Mouse (Mus musculus): ENCODE results near the gene Unc79. TPM values are rescaled to one million over a fixed set of nuclear protein-coding genes. Genes with fewer than 3 reads are reported as not detected.

Unc79 gene
- polyA plus RNA-seq, 1 experiment from 2014 or later = 0.27 TPM

- peak overlapping the region; percentile 56 for H3K4me3 ChIP-seq (ENCODE audit: low read length)
- H3K36me3 ChIP-seq (ENCODE audit: control insufficient read depth, insufficient read depth, low read length) = no peaks in the 10 kb centered on the region
- peaks cover 11% of the 10 kb centered on the region for H3K27me3 ChIP-seq (replicated peaks; ENCODE audit: control insufficient read depth, insufficient read depth, low read length)
- no peak overlapping the region for H3K27ac ChIP-seq (ENCODE audit: low read length)
- under 1% methylated on average over 42 of the region's 42 CpGs for WGBS
- ATAC-seq = peak; percentile 86
- peaks cover 11% of the 10 kb centered on the region for H3K4me1 ChIP-seq (ENCODE audit: control insufficient read depth, insufficient read depth, low read length)
- H3K4me2 ChIP-seq (ENCODE audit: low read depth, low read length) = peak overlapping the region; percentile 91
- H3K9ac ChIP-seq (ENCODE audit: low read depth, low read length) = peak overlapping the region; percentile 43; the same call in 1 of the 2 replicates
- no peaks in the 10 kb centered on the region for H3K9me3 ChIP-seq (ENCODE audit: control insufficient read depth, low read length)
Measured at GRCm38 (mm10) chr12:102949395-102950208, 943 bp downstream of the Unc79 start.

- Histone ChIP-seq H3K27me3 (replicated peaks; ENCODE audit: control insufficient read depth, insufficient read depth, low read length) (no peaks in the 10 kb centered on the region), H3K4me3 (ENCODE audit: low read length) (no peak overlapping the region), H3K9ac (ENCODE audit: low read depth, low read length) (no peak overlapping the region), H3K9me3 (ENCODE audit: control insufficient read depth, low read length) (no peaks in the 10 kb centered on the region), H3K36me3 (ENCODE audit: control insufficient read depth, insufficient read depth, low read length) (no peaks in the 10 kb centered on the region), H3K27ac (ENCODE audit: low read length) (no peak overlapping the region), H3K4me2 (ENCODE audit: low read depth, low read length) (no peak overlapping the region), H3K4me1 (ENCODE audit: control insufficient read depth, insufficient read depth, low read length) (no peaks in the 10 kb centered on the region)
- 84% methylated on average over 7 of the region's 7 CpGs for WGBS
- no peak for ATAC-seq
Measured at GRCm38 (mm10) chr12:102960051-102960775, 11.6 kb downstream of the Unc79 start.

- H3K9me3 ChIP-seq (ENCODE audit: control insufficient read depth, low read length) = no peaks in the 10 kb centered on the region
- WGBS = 52% methylated on average over 3 of the region's 3 CpGs
- no peak for ATAC-seq
Measured at GRCm38 (mm10) chr12:102961066-102961465, 12.4 kb downstream of the Unc79 start.

GRCm38 (mm10) chr12:102964486-102964885 is 15.8 kb downstream of the Unc79 start:
- Histone ChIP-seq H3K4me2 (ENCODE audit: low read depth, low read length) (no peak overlapping the region), H3K9me3 (ENCODE audit: control insufficient read depth, low read length) (no peaks in the 10 kb centered on the region), H3K27me3 (replicated peaks; ENCODE audit: control insufficient read depth, insufficient read depth, low read length) (no peaks in the 10 kb centered on the region), H3K9ac (ENCODE audit: low read depth, low read length) (no peak overlapping the region), H3K4me1 (ENCODE audit: control insufficient read depth, insufficient read depth, low read length) (no peaks in the 10 kb centered on the region), H3K4me3 (ENCODE audit: low read length) (no peak overlapping the region), H3K27ac (ENCODE audit: low read length) (no peak overlapping the region), H3K36me3 (ENCODE audit: control insufficient read depth, insufficient read depth, low read length) (no peaks in the 10 kb centered on the region)
- 65% methylated on average over 3 of the region's 3 CpGs for WGBS
- no peak for ATAC-seq

More at GRCm38 (mm10) chr12:102961066-102961465, 12.4 kb downstream of the Unc79 start:
- Histone ChIP-seq H3K27ac (ENCODE audit: low read length) (no peak overlapping the region), H3K9ac (ENCODE audit: low read depth, low read length) (no peak overlapping the region), H3K4me2 (ENCODE audit: low read depth, low read length) (no peak overlapping the region), H3K27me3 (replicated peaks; ENCODE audit: control insufficient read depth, insufficient read depth, low read length) (no peaks in the 10 kb centered on the region), H3K36me3 (ENCODE audit: control insufficient read depth, insufficient read depth, low read length) (no peaks in the 10 kb centered on the region), H3K4me1 (ENCODE audit: control insufficient read depth, insufficient read depth, low read length) (no peaks in the 10 kb centered on the region), H3K4me3 (ENCODE audit: low read length) (no peak overlapping the region)

GRCm38 (mm10) chr12:102980584-102980983 is 31.9 kb downstream of the Unc79 start:
- no peaks in the 10 kb centered on the region for H3K36me3 ChIP-seq (ENCODE audit: control insufficient read depth, insufficient read depth, low read length)
- no peak overlapping the region for H3K4me2 ChIP-seq (ENCODE audit: low read depth, low read length)
- peak; percentile 98 for ATAC-seq
- no peaks in the 10 kb centered on the region for H3K4me1 ChIP-seq (ENCODE audit: control insufficient read depth, insufficient read depth, low read length)
- H3K27me3 ChIP-seq (replicated peaks; ENCODE audit: control insufficient read depth, insufficient read depth, low read length) = no peaks in the 10 kb centered on the region
- WGBS = 39% methylated on average over 4 of the region's 4 CpGs
- H3K9ac ChIP-seq (ENCODE audit: low read depth, low read length) = no peak overlapping the region
- H3K4me3 ChIP-seq (ENCODE audit: low read length) = no peak overlapping the region
- H3K9me3 ChIP-seq (ENCODE audit: control insufficient read depth, low read length) = no peaks in the 10 kb centered on the region
- no peak overlapping the region for H3K27ac ChIP-seq (ENCODE audit: low read length)

GRCm38 (mm10) chr12:102981543-102981942 is 32.9 kb downstream of the Unc79 start:
- no peak overlapping the region for H3K4me3 ChIP-seq (ENCODE audit: low read length)
- no peak overlapping the region for H3K9ac ChIP-seq (ENCODE audit: low read depth, low read length)
- no peak overlapping the region for H3K4me2 ChIP-seq (ENCODE audit: low read depth, low read length)
- no peak overlapping the region for H3K27ac ChIP-seq (ENCODE audit: low read length)
- 88% methylated on average over 3 of the region's 3 CpGs for WGBS
- H3K27me3 ChIP-seq (replicated peaks; ENCODE audit: control insufficient read depth, insufficient read depth, low read length) = no peaks in the 10 kb centered on the region
- ATAC-seq = no peak
- no peaks in the 10 kb centered on the region for H3K4me1 ChIP-seq (ENCODE audit: control insufficient read depth, insufficient read depth, low read length)
- H3K36me3 ChIP-seq (ENCODE audit: control insufficient read depth, insufficient read depth, low read length) = no peaks in the 10 kb centered on the region
- H3K9me3 ChIP-seq (ENCODE audit: control insufficient read depth, low read length) = no peaks in the 10 kb centered on the region

GRCm38 (mm10) chr12:102985401-102985800 is 36.7 kb downstream of the Unc79 start:
- H3K27me3 ChIP-seq (replicated peaks; ENCODE audit: control insufficient read depth, insufficient read depth, low read length) = no peaks in the 10 kb centered on the region
- no peak overlapping the region for H3K4me3 ChIP-seq (ENCODE audit: low read length)
- ATAC-seq = no peak
- H3K9ac ChIP-seq (ENCODE audit: low read depth, low read length) = no peak overlapping the region
- H3K36me3 ChIP-seq (ENCODE audit: control insufficient read depth, insufficient read depth, low read length) = no peaks in the 10 kb centered on the region
- no peak overlapping the region for H3K4me2 ChIP-seq (ENCODE audit: low read depth, low read length)
- H3K4me1 ChIP-seq (ENCODE audit: control insufficient read depth, insufficient read depth, low read length) = no peaks in the 10 kb centered on the region
- no peaks in the 10 kb centered on the region for H3K9me3 ChIP-seq (ENCODE audit: control insufficient read depth, low read length)
- no peak overlapping the region for H3K27ac ChIP-seq (ENCODE audit: low read length)

GRCm38 (mm10) chr12:102987736-102988135 is 39.1 kb downstream of the Unc79 start:
- Histone ChIP-seq H3K4me1 (ENCODE audit: control insufficient read depth, insufficient read depth, low read length) (no peaks in the 10 kb centered on the region), H3K9ac (ENCODE audit: low read depth, low read length) (no peak overlapping the region), H3K4me3 (ENCODE audit: low read length) (no peak overlapping the region), H3K27me3 (replicated peaks; ENCODE audit: control insufficient read depth, insufficient read depth, low read length) (no peaks in the 10 kb centered on the region), H3K36me3 (ENCODE audit: control insufficient read depth, insufficient read depth, low read length) (no peaks in the 10 kb centered on the region), H3K4me2 (ENCODE audit: low read depth, low read length) (no peak overlapping the region), H3K9me3 (ENCODE audit: control insufficient read depth, low read length) (no peaks in the 10 kb centered on the region), H3K27ac (ENCODE audit: low read length) (no peak overlapping the region)
- ATAC-seq = no peak
- 71% methylated on average over 6 of the region's 6 CpGs for WGBS

GRCm38 (mm10) chr12:103008491-103008890 is 59.8 kb downstream of the Unc79 start:
- H3K27ac ChIP-seq (ENCODE audit: low read length) = no peak overlapping the region
- ATAC-seq = no peak
- H3K9ac ChIP-seq (ENCODE audit: low read depth, low read length) = no peak overlapping the region
- no peak overlapping the region for H3K4me2 ChIP-seq (ENCODE audit: low read depth, low read length)
- WGBS = 49% methylated on average over 4 of the region's 4 CpGs
- H3K27me3 ChIP-seq (replicated peaks; ENCODE audit: control insufficient read depth, insufficient read depth, low read length) = no peaks in the 10 kb centered on the region
- H3K4me3 ChIP-seq (ENCODE audit: low read length) = no peak overlapping the region
- no peaks in the 10 kb centered on the region for H3K36me3 ChIP-seq (ENCODE audit: control insufficient read depth, insufficient read depth, low read length)
- no peaks in the 10 kb centered on the region for H3K9me3 ChIP-seq (ENCODE audit: control insufficient read depth, low read length)
- no peaks in the 10 kb centered on the region for H3K4me1 ChIP-seq (ENCODE audit: control insufficient read depth, insufficient read depth, low read length)

Data from intestine, embryonic 16.5 days (tissue).